Mouse (Mus musculus) lung, postnatal 0 days (tissue): ENCODE data around the gene Tph2. TPM values are rescaled to one million over a fixed set of nuclear protein-coding genes. Genes with fewer than 3 reads are reported as not detected.
"Not testable (repeated sequence)": the region's sequence is repeated elsewhere in the genome, so short reads cannot be mapped to it uniquely, and the experiment has no call there.

Experiments used
- ATAC-seq: fragments of 200-750 bp; cut with Nextera tagmentation; 2 replicates; pipeline ENCODE4 v1.8.0; 2017; ENCODE audit warnings: moderate library complexity
- DNase-seq: peaks from one replicate; pipeline ENCODE4 v3.0.0-alpha.2; 2016; ENCODE audit warnings: low spot score
- H3K27ac ChIP-seq: fragments of 300-500 bp; sonication (generic); 2 replicates; pipeline ENCODE4 v1.5.1; 2014; ENCODE audit warnings: antibody characterized with exemption, mild to moderate bottlenecking, low read length, mixed read lengths
- H3K27me3 ChIP-seq: fragments of 300-500 bp; sonication (generic); replicated peaks from 2 replicates; pipeline ENCODE4 v1.6.1; 2014; ENCODE audit warnings: low read length, mixed read lengths; ENCODE audit not compliant: insufficient read depth
- H3K36me3 ChIP-seq: fragments of 300-500 bp; sonication (generic); 2 replicates; pipeline ENCODE4 v1.6.1; 2014; ENCODE audit warnings: low read length, mixed read lengths; ENCODE audit not compliant: insufficient read depth
- H3K4me1 ChIP-seq: fragments of 300-500 bp; sonication (generic); 2 replicates; pipeline ENCODE4 v1.6.1; 2014; ENCODE audit warnings: antibody characterized with exemption, low read depth, low read length, mixed read lengths; ENCODE audit not compliant: insufficient read depth
- H3K4me2 ChIP-seq: fragments of 300-500 bp; sonication (generic); replicated peaks from 2 replicates; pipeline ENCODE4 v1.6.1; 2014; ENCODE audit warnings: low read depth, mild to moderate bottlenecking, low read length, moderate library complexity, mixed read lengths
- H3K4me3 ChIP-seq: fragments of 300-500 bp; sonication (generic); 2 replicates; pipeline ENCODE4 v1.5.1; 2014; ENCODE audit warnings: low read depth, low read length
- H3K9ac ChIP-seq: fragments of 300-500 bp; sonication (generic); replicated peaks from 2 replicates; pipeline ENCODE4 v1.6.1; 2014; ENCODE audit warnings: low read depth, mild to moderate bottlenecking
- H3K9me3 ChIP-seq: fragments of 300-500 bp; sonication (generic); 2 replicates; pipeline ENCODE4 v1.6.1; 2016; ENCODE audit warnings: low read length, mixed read lengths
- CTCF ChIP-seq: IDR thresholded peaks from 2 replicates; pipeline ENCODE4 v1.5.1; 2016; ENCODE audit warnings: antibody characterized with exemption, mild to moderate bottlenecking
- EP300 ChIP-seq: IDR thresholded peaks from 2 replicates; pipeline ENCODE4 v1.6.1; 2016; ENCODE audit warnings: antibody characterized with exemption, mild to moderate bottlenecking, control low read depth
- WGBS: fragments of 180-500 bp; shearing (Covaris S2); extraction: QIAGEN DNeasy Blood & Tissue Kit; methylation state at CpG from one replicate; pipeline ENCODE4 v1.1.7; 2014; 5-methylcytosine and 5-hydroxymethylcytosine counted together
- polyA plus RNA-seq: library from polyadenylated mRNA; unstranded; fragments of >200 nt; fragmentation: Nextera tagmentation; extraction: Ambion mirVana; gene quantifications from 2 replicates; pipeline ENCODE4 v1.2.1, GENCODE M21; 2015

Tph2 gene
- polyA plus RNA-seq, 1 experiment from 2014 or later = 0.05 TPM

- not testable (repeated sequence) for H3K4me2 ChIP-seq, H3K9ac ChIP-seq, H3K27me3 ChIP-seq, H3K4me3 ChIP-seq, ATAC-seq, H3K9me3 ChIP-seq, H3K27ac ChIP-seq, H3K4me1 ChIP-seq, DNase-seq, H3K36me3 ChIP-seq
- TF ChIP-seq CTCF = 0 out of 2 replicates have a peak, but pooled peaks have one; percentile 20
- 66% methylated on average over 6 of the region's 6 CpGs for WGBS
These were observed 6.8 kb downstream of the Tph2 start for GRCm38 (mm10) chr10:115178019-115178418.

DNA sequence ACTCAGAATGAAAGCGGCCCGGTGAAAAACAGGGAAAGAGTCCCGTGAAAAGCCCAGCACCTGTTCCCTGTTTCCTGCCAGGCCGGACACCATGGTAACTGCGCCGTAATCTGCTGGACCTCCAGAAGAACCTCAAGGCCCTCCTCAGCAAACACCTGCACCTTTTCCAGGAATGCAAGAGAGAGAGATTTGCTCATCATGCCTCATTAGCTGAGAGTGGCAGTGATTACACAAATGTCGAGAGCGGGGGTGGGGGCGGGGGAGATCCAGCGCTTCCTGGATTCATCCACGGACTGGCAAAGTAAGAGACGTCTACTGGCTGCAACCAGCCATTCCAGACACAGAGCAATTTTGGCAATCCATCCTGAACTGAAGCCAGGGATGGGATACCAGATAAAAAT, 9.2 kb downstream of the Tph2 start:
- Histone ChIP-seq H3K4me3 (no peak overlapping the region), H3K36me3 (no peaks in the 10 kb centered on the region), H3K4me1 (no peaks in the 10 kb centered on the region), H3K9me3 (no peaks in the 10 kb centered on the region), H3K27ac (no peak overlapping the region), H3K4me2 (no peak overlapping the region), H3K27me3 (no peaks in the 10 kb centered on the region), H3K9ac (no peak overlapping the region)
- TF ChIP-seq EP300 (no peak), CTCF (no peak)
- ATAC-seq (peak; percentile 76), DNase-seq (peak; percentile 46)
- WGBS = 34% methylated on average over 12 of the region's 12 CpGs

- H3K4me1 ChIP-seq = no peaks in the 10 kb centered on the region
- WGBS = 57% methylated on average over 10 of the region's 10 CpGs
- H3K27ac ChIP-seq = no peak overlapping the region
- H3K36me3 ChIP-seq = no peaks in the 10 kb centered on the region
- ATAC-seq (no peak), DNase-seq (no peak)
- TF ChIP-seq CTCF = no peak
- TF ChIP-seq EP300 = no peak
- H3K9me3 ChIP-seq = no peaks in the 10 kb centered on the region
- no peak overlapping the region for H3K4me2 ChIP-seq
- H3K9ac ChIP-seq = no peak overlapping the region
- H3K27me3 ChIP-seq = no peaks in the 10 kb centered on the region
- no peak overlapping the region for H3K4me3 ChIP-seq
These were observed 11.5 kb downstream of the Tph2 start for GRCm38 (mm10) chr10:115173336-115173735.

GRCm38 (mm10) chr10:115171351-115171818, 13.4 kb downstream of the Tph2 start:
- Histone ChIP-seq H3K36me3 (no peaks in the 10 kb centered on the region), H3K9me3 (no peaks in the 10 kb centered on the region), H3K4me2 (no peak overlapping the region), H3K27ac (no peak overlapping the region), H3K4me3 (no peak overlapping the region), H3K27me3 (no peaks in the 10 kb centered on the region), H3K9ac (no peak overlapping the region), H3K4me1 (no peaks in the 10 kb centered on the region)
- 31% methylated on average over 8 of the region's 8 CpGs for WGBS
- no peak for TF ChIP-seq CTCF
- no peak for TF ChIP-seq EP300
- ATAC-seq (no peak), DNase-seq (peak; percentile 27)

DNA sequence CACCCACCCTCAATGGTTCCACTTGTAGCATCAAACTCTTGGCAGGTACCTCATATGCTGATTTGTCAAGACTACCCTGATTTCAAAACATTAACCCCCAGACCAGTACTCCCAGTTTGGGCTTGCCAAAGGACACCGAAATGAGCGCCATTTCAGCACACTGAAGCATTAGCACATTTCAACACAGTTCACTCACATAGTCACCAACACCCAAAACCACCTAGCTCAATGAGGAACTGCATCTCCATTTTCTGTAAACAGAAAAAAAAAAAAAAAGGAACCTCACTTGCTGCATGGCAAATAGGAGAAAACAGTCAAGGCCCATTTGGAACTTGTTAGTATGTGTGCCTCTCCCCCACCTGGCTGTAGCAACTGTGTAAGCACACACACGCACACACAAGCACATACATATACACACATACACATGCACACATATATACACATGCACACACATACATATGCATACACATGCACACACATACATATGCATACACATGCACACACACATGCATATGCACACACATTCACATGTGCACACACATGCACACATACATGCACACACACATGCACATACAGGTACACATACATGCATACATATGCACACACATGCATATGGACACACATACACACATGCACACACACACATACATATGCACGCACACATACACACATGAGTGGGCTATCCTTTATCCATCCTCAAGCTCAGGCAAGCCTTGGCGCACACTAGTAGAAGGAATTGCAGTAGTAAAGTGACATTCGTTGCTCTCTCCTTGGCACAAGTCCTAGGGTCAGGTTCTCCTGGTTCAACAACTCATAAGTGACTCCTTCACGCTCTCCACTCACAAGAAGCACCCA, 14.1 kb downstream of the Tph2 start:
- WGBS = 54% methylated on average over 7 of the region's 7 CpGs
- peak; percentile 16; the same call in 1 of the 2 replicates for ATAC-seq

GRCm38 (mm10) chr10:115169410-115169809, 15.4 kb downstream of the Tph2 start:
- Histone ChIP-seq H3K27ac (no peak overlapping the region), H3K4me1 (no peaks in the 10 kb centered on the region), H3K36me3 (no peaks in the 10 kb centered on the region), H3K27me3 (no peaks in the 10 kb centered on the region), H3K9ac (no peak overlapping the region), H3K9me3 (no peaks in the 10 kb centered on the region), H3K4me3 (no peak overlapping the region), H3K4me2 (no peak overlapping the region)
- DNase-seq (no peak), ATAC-seq (no peak)
- 25% methylated on average over 9 of the region's 9 CpGs for WGBS
- TF ChIP-seq CTCF = no peak
- TF ChIP-seq EP300 = no peak

More for the DNA sequence above, 14.1 kb downstream of the Tph2 start:
- Histone ChIP-seq H3K4me3 (no peak overlapping the region), H3K4me1 (no peaks in the 10 kb centered on the region), H3K9me3 (no peaks in the 10 kb centered on the region), H3K27me3 (no peaks in the 10 kb centered on the region), H3K36me3 (no peaks in the 10 kb centered on the region), H3K27ac (no peak overlapping the region), H3K4me2 (no peak overlapping the region), H3K9ac (no peak overlapping the region)
- DNase-seq = peak; percentile 19
- TF ChIP-seq CTCF (no peak), EP300 (no peak)
